Mouse (Mus musculus) liver, embryonic 14.5 days (tissue): ENCODE results near the gene Ick.

Experiments used
- CTCF ChIP-seq: IDR thresholded peaks from 2 replicates; pipeline ENCODE4 v1.5.1; 2016; ENCODE audit warnings: antibody characterized with exemption, low read depth, control low read depth
- EP300 ChIP-seq: IDR thresholded peaks from 2 replicates; pipeline ENCODE4 v1.6.1; 2016; ENCODE audit warnings: antibody characterized with exemption, low read depth

- no peak for TF ChIP-seq EP300
- TF ChIP-seq CTCF, result no peak
These were observed 35.2 kb upstream of the Ick start for GRCm38 (mm10) chr9:78073713-78074340.
